Mouse (Mus musculus) heart, postnatal 0 days (tissue): ENCODE measurements around the gene Scrg1.

Source experiments
- CTCF ChIP-seq: IDR thresholded peaks from 2 replicates; pipeline ENCODE4 v1.5.1; 2016; ENCODE audit warnings: antibody characterized with exemption, control low read depth, low read depth
- EP300 ChIP-seq: IDR thresholded peaks from 2 replicates; pipeline ENCODE4 v1.6.1; 2016; ENCODE audit warnings: antibody characterized with exemption, low read depth

DNA sequence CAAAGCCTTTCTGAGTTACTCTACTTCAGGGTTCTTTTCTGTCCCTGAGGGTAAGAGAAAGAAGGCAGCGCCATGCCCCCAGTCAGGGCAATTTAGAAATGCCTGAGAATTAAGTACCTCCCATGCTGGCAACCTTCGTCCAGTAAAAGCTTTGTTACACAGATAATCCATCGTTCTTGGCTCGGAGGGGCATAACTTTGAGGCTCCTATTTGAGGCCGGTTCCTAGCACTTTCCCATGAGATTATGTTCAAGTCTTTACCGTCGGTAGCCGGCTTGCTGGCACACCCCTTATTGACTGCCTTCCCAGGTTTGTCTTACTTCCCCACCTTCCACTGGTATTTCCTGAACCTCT is 42.7 kb downstream of the Scrg1 start:
- TF ChIP-seq CTCF, result no peak
- TF ChIP-seq EP300, result no peak
